Mouse (Mus musculus): ENCODE measurements around the gene Chst12. TPM values are rescaled to one million over a fixed set of nuclear protein-coding genes. Genes with fewer than 3 reads are reported as not detected.
A peak's percentile ranks its signal among the peaks of the same experiment; 100 is the strongest.

Chst12 gene
- total and polyA plus RNA-seq, 2 experiments, result 0.28 to 1.4 TPM

DNA sequence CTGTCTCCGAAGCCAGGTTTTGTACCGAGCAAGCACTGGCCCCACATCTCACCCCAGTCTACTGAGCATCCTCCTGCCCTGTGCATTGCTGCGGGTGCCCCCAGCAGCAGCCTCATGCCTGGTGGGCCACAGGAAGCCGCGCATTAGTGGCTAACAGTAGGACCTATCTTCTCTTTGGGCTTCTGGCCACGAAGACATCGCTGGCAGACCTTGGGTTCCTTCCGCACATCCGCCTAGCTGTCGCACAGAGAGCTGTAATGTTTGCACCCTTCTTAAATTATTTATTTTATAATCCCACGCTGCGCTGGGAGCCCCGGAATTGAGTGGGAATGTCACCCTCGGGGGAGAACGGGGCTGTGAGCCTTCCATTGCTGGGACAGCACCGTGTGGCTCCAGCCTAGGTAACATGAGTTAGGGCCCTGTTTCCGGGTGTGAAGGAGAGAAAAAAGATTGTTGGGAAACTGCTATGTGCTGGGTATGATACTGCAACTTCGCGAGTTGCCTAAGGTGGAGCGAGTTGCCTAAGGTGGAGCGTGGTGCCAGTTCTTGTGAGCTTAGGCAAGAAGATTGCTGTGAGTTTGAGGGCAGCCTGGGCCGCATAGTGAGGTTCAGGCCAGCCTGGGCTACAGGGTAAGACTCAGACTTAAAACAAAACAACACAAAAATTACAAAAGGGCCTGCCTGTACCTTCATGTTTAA is 895 bp downstream of the Chst12 start:
- H3K9ac ChIP-seq (ENCODE audit: low read depth, low read length), result peak overlapping the region; percentile 50
- peak overlapping the region; percentile 64 for H3K4me3 ChIP-seq (ENCODE audit: insufficient read depth, low read depth, low read length)
- DNase-seq (ENCODE audit: extremely low read depth, low read depth, low spot score), result no peak
- H3K79me2 ChIP-seq (ENCODE audit: control insufficient read depth, insufficient read depth, low read length), result no peaks in the 10 kb centered on the region
- WGBS, result 42% methylated on average over 22 of the region's 22 CpGs
- H3K27me3 ChIP-seq (ENCODE audit: control insufficient read depth, insufficient read depth, low read length), result no peaks in the 10 kb centered on the region
- TF ChIP-seq POLR2A (IDR thresholded peaks at IDR 0.05; ENCODE audit: extremely low read depth, insufficient read depth, low read length), result no peak
- TF ChIP-seq CTCF (IDR thresholded peaks at IDR 0.05; ENCODE audit: low read depth, low read length), result 0 out of 2 replicates have a peak, but pooled peaks have one; percentile 2
- no peak overlapping the region for H3K27ac ChIP-seq (replicated peaks; ENCODE audit: insufficient read depth, low read depth, low read length)
- H3K36me3 ChIP-seq (ENCODE audit: control insufficient read depth, insufficient read depth, low read length), result no peaks in the 10 kb centered on the region
- H3K4me1 ChIP-seq (ENCODE audit: control insufficient read depth, insufficient read depth, low read length), result peaks cover 12% of the 10 kb centered on the region

DNA sequence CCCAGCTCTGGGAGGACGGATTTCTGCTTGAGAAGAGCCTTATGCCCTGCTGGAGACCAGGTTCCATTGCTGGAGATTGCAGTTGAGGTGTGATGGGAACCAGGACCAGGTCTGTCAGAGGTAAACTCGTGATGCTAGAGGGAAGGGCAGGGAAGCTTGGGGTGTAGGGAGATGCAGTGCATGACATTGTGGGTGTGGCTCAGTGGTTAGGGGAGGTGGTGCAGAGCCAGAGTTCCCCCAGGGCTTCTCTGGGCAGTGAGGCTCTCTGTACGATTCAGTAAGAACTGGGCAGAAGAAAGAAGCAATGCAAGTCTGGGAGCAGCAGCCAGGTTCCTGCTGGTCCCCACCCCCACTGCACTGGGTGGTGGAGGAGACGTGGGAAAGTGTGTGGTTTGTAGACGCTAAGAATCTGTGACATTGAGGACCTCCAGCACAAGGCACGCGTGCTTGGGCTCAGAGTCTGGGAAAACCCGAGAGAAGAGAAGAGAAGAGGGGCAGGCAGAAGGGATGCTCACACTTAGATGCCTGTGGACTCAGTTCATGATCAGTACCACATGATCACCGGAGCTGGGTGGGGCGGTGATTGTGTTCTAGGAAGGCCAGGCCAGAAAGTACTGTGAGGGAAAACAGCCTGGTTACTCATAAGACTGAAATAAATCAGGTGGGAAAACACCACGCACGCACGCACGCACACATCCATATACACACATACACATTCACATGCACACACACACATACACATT is 2.3 kb downstream of the Chst12 start:
- Histone ChIP-seq H3K4me3 (ENCODE audit: insufficient read depth, low read depth, low read length) (no peak overlapping the region), H3K36me3 (ENCODE audit: control insufficient read depth, insufficient read depth, low read length) (no peaks in the 10 kb centered on the region), H3K27ac (replicated peaks; ENCODE audit: insufficient read depth, low read depth, low read length) (no peak overlapping the region), H3K9ac (ENCODE audit: low read depth, low read length) (no peak overlapping the region), H3K4me1 (ENCODE audit: control insufficient read depth, insufficient read depth, low read length) (peaks cover 9% of the 10 kb centered on the region), H3K79me2 (ENCODE audit: control insufficient read depth, insufficient read depth, low read length) (no peaks in the 10 kb centered on the region), H3K27me3 (ENCODE audit: control insufficient read depth, insufficient read depth, low read length) (no peaks in the 10 kb centered on the region)
- TF ChIP-seq CTCF (IDR thresholded peaks at IDR 0.05; ENCODE audit: low read depth, low read length) (no peak), POLR2A (IDR thresholded peaks at IDR 0.05; ENCODE audit: extremely low read depth, insufficient read depth, low read length) (no peak)
- DNase-seq (ENCODE audit: extremely low read depth, low read depth, low spot score), result no peak
- WGBS, result 85% methylated on average over 14 of the region's 14 CpGs

DNA sequence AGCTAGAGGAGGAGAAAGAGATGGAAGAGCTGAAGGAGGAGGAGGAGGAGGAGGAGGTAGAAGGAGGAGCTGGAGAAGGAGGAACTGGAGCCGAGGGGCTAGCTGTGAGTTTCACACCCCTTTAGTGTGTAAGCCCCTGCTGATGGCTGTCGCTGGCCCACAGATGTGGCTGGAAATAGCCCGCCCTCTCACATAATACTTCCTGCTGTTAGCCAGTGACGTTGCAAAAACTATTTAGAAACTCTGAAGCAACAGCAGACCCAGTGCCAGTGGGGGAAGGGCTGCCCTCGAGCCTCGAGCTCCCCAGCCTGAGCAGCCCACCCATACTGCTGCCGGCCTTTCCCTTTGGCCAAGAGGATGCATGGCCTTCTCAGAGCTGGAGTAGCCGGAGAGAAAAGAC is 3.3 kb downstream of the Chst12 start:
- 62% methylated on average over 8 of the region's 8 CpGs for WGBS
- no peak overlapping the region for H3K4me3 ChIP-seq (ENCODE audit: insufficient read depth, low read depth, low read length)
- no peak overlapping the region for H3K27ac ChIP-seq (replicated peaks; ENCODE audit: insufficient read depth, low read depth, low read length)
- TF ChIP-seq POLR2A (IDR thresholded peaks at IDR 0.05; ENCODE audit: extremely low read depth, insufficient read depth, low read length), result no peak
- H3K4me1 ChIP-seq (ENCODE audit: control insufficient read depth, insufficient read depth, low read length), result peaks cover 5% of the 10 kb centered on the region; the same call in 1 of the 2 replicates
- DNase-seq (ENCODE audit: extremely low read depth, low read depth, low spot score), result no peak
- H3K79me2 ChIP-seq (ENCODE audit: control insufficient read depth, insufficient read depth, low read length), result no peaks in the 10 kb centered on the region
- no peaks in the 10 kb centered on the region for H3K27me3 ChIP-seq (ENCODE audit: control insufficient read depth, insufficient read depth, low read length)
- H3K9ac ChIP-seq (ENCODE audit: low read depth, low read length), result no peak overlapping the region
- H3K36me3 ChIP-seq (ENCODE audit: control insufficient read depth, insufficient read depth, low read length), result no peaks in the 10 kb centered on the region

DNA sequence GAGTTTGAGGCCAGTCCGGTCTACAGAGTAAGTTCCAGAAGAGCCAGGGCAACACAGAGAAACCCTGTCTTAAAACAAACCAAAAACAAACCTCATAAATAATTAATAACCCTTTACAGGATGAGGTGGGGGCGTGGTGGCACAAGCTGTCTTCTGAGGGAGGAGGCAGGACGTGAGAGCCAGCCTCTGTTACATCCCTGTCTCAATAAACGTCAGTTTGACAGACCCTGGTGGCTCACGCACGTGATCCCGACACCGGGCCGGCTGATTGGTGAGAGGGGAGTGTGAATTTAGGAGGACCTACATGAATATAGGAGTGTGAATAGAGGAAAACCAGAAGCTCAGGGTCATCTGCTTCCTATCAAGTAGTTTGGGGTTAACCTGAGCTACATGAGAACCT is 3.9 kb downstream of the Chst12 start:
- H3K9ac ChIP-seq (ENCODE audit: low read depth, low read length), result no peak overlapping the region
- H3K4me3 ChIP-seq (ENCODE audit: insufficient read depth, low read depth, low read length), result no peak overlapping the region
- H3K36me3 ChIP-seq (ENCODE audit: control insufficient read depth, insufficient read depth, low read length), result no peaks in the 10 kb centered on the region
- WGBS, result 70% methylated on average over 9 of the region's 9 CpGs
- no peaks in the 10 kb centered on the region for H3K79me2 ChIP-seq (ENCODE audit: control insufficient read depth, insufficient read depth, low read length)
- H3K27me3 ChIP-seq (ENCODE audit: control insufficient read depth, insufficient read depth, low read length), result no peaks in the 10 kb centered on the region
- TF ChIP-seq CTCF (IDR thresholded peaks at IDR 0.05; ENCODE audit: low read depth, low read length), result no peak
- no peak overlapping the region for H3K27ac ChIP-seq (replicated peaks; ENCODE audit: insufficient read depth, low read depth, low read length)
- no peak for DNase-seq (ENCODE audit: extremely low read depth, low read depth, low spot score)
- peaks cover 5% of the 10 kb centered on the region; the same call in 1 of the 2 replicates for H3K4me1 ChIP-seq (ENCODE audit: control insufficient read depth, insufficient read depth, low read length)

DNA sequence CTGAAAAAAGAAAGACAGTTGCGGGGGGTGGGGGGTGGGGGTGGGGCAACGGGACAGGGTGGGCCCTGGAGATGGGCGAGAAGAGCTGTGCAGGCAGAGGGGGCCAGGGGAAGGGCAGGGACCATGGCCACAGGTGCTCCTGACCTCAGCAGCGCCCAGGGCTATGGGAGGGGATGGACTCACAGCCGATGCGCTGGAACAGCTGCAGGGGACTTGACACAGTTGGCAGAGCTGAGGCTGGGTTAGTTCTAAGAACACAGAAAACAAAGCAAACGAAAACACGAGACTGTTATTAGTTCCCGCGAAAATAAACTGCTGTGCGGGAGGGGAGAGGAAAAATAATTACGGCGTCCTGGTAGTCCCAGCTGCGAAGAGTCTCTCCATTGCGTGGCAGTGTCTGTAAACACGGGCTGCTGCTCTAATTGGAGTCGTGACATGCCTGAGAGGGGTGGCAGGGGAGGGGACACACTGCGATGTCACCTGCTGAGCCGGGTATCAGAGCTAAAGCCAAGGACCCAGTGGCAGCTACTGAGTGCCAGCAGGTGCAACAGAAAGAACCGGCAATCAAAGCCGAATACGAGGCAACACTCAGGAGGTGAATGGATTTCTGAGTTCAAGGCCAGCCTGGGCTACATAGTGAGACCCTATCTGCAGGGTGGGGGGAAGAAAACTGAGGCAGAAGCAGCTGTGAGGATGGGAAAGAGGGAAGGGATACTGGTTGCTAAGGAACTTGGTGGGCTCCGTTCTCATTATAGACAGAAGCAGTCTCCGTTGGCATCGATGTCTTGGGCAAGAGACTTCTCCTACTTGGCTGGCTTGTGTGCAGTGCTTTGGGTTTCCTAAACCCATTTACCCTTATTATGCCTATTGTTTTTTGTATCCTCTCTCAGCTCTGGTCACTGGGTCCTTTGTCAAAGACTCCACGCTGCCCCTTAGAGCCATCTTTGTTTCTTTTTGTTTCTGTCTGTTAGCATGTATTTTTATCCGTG is 5.0 kb downstream of the Chst12 start:
- Histone ChIP-seq H3K9ac (ENCODE audit: low read depth, low read length) (no peak overlapping the region), H3K4me1 (ENCODE audit: control insufficient read depth, insufficient read depth, low read length) (0 out of 2 replicates have a peak, but pooled peaks cover 1% of the 10 kb centered on the region), H3K36me3 (ENCODE audit: control insufficient read depth, insufficient read depth, low read length) (no peaks in the 10 kb centered on the region), H3K27me3 (ENCODE audit: control insufficient read depth, insufficient read depth, low read length) (no peaks in the 10 kb centered on the region), H3K79me2 (ENCODE audit: control insufficient read depth, insufficient read depth, low read length) (no peaks in the 10 kb centered on the region), H3K4me3 (ENCODE audit: insufficient read depth, low read depth, low read length) (no peak overlapping the region), H3K27ac (replicated peaks; ENCODE audit: insufficient read depth, low read depth, low read length) (no peak overlapping the region)
- 58% methylated on average over 27 of the region's 27 CpGs for WGBS
- DNase-seq (ENCODE audit: extremely low read depth, low read depth, low spot score), result no peak
- TF ChIP-seq CTCF (IDR thresholded peaks at IDR 0.05; ENCODE audit: low read depth, low read length), result no peak
- TF ChIP-seq POLR2A (IDR thresholded peaks at IDR 0.05; ENCODE audit: extremely low read depth, insufficient read depth, low read length), result no peak

Measured in liver, adult 2 months (tissue).